Mouse (Mus musculus): Measurements from ENCODE around the gene Rassf3.

Gene Rassf3

DNA sequence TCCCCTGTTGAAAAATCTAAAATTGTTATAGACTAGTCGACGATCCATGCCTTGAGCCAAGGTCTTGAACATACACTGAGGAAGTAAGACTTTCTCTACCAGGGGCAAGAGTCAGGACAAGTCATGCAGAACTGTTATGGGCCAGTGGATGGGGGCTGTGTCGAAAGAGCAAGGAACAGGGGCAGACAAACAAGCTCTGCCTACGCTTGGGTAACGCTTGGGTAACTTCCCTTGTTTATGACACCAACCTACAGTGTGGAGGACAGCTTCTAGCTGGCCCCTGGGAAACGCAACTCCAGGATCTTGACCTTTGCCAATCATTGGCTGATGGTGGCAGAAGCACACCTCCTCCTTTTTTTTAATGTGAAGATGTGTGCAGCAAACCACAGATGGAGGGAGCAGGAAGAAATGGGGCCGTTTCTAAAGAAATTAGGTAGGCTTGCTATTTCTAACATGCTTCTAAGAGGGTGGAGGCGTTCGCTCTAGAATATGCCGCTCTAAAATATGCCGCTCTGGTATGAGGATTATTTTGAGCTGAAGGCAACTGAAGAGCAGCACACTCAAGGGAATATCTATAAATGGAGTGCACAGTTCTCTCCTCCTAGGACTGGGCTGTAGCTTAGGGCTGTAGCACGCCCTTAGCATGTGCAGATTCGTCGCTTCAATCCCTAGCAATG lies 12.6 kb upstream of the Rassf3 start:
- no peak for DNase-seq

DNA sequence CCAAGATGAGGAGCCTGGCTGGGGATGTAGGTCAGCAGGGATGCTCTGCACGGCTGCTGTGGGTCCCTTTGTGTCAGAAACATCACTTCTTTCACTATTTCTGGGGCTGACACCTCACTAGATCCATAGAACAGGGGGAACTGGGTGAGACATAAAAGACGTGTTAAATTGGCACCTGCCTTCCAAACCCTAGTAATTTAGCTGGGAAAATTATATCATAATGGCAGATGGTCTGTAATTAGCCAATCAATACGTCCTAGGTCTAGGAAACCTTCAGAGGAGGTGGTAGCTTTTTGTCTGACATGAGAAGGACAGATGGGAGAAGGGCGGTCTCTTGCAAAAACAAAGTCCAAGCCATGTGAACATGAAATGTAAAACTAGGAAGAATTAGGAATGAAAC lies 11.6 kb upstream of the Rassf3 start:
- DNase-seq, result no peak

GRCm38 (mm10) chr10:121486350-121486749 lies 10.2 kb upstream of the Rassf3 start:
- no peak for DNase-seq

DNA sequence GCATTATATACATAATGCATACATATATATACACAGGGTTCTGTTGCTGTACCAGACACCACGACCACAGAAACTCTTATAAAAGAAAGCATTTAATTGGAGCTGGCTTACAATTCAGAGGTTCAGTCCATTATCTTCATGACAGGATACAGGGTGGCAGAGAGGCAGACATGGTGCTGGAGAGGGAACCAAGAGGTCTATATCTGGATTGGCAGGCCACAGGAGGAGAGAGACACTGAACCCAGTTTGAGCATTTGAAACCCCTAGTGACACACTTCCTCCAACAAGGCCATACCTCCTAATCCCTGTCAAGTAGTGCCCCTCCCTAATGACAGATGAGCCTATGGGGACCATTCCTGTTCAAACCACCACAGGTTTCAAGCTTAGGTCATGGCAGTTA lies 7.2 kb upstream of the Rassf3 start:
- no peak for DNase-seq

DNA sequence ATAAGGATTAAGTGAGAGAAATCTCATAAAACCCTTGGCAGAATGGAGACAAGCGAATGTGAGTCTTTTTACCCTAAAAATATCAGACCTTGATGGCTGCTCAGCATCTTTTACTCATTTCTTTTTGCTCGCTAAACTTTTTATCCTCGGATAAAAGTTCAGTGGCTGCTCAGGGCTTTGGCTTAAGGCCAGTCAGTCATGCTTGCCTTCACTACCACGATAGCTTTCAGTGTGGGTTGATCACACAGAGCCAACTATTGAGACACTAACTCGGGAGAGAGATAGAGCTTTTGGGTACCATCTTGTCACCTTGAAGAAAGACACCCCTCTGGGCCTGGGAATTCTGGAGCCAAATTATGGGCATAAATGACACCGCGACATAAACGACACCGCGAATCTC lies 5.0 kb upstream of the Rassf3 start:
- DNase-seq, result no peak

DNA sequence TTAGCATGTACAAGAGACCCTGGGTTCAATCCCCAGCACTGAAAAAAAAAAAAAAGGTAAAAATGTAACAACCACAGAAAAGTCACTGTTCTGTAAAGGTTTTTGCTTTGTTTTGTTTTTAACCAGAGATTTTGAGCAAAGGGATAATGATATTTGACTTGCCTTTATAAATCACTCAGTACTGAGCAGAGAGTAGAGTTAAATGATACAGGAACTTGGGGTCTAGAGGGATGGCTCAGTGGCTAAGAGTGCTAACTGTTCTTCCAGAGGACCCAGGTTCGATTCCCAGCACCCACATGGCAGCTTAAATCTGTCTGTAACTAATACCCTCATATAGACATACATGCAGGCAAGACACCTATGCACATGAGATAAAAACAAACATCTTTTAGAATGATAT lies 3.8 kb upstream of the Rassf3 start:
- DNase-seq, result no peak

DNA sequence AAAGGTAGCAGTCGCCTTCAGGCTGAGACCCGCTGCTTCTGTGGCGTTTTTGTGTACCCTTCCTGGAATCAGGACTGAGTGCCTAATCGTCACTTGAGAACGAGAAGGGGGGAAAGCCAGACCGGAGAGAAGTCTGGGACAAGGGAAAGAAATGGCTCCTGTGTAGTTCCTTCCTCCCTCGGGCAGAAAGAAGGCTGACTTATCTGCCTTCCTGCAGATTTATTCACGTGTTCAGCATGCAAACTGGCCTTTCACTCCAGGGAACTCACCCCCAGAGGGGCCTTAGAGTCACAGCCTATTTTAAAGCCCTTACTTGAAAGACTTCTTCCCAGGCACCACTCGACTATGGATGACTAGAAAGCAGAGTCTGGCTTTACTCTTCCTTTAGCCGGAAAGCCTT lies 1.3 kb upstream of the Rassf3 start:
- no peak for DNase-seq

DNA sequence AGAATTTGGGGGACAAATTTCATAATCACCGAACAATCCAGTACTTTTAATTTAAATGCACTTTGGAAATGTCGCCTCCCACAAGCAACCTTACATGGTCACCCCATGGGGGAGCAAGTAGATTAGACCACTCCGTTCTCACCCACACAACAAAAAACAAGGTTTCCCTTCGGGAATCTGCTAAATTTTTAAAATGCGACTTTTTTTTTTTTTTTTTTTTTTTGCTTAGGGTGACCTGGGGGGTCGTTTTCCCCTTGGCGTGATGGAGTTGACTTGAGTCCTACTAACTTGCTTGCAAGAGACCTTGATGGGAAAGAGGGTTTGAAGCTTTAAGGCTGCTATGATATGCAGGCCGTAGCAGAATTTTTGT lies 806 bp upstream of the Rassf3 start:
- DNase-seq, result no peak

- peak; percentile 22 for DNase-seq
Observed at GRCm38 (mm10) chr10:121475672-121476146, 438 bp downstream of the Rassf3 start.

GRCm38 (mm10) chr10:121475101-121475671 lies 961 bp downstream of the Rassf3 start:
- no peak for DNase-seq

- DNase-seq, result no peak
Observed at GRCm38 (mm10) chr10:121474288-121474687, 1.9 kb downstream of the Rassf3 start.

GRCm38 (mm10) chr10:121473723-121474215 lies 2.4 kb downstream of the Rassf3 start:
- no peak for DNase-seq

DNA sequence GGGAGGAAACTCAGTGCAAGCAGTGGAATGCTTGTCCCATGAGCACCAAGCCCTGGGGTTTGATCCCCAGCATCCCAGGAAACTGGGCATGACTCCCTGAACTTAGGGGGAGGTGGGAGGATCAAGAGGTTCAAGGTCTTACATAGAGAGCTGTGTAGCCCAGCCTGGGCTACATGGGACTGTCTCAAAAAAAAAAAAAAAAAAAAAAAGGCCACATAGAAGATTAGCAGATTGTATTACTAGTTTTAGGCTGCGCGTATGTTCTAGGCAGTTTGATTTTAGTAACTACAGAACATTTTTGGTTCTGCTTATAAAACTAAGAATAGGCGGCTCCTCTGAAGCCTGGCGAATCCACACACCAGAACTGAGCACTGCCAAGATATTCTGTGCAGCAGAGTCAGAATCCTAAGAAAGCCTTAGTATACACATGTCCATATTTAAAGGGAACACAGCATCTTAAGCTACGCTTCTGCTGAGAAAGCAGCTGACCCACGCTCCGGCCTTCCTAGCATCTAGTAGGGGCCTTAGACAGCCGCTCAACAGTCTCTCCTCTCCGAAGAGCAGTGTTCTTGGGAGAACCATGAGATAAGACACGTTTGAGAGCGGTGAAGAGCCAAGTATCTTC lies 3.4 kb downstream of the Rassf3 start:
- no peak for DNase-seq

DNA sequence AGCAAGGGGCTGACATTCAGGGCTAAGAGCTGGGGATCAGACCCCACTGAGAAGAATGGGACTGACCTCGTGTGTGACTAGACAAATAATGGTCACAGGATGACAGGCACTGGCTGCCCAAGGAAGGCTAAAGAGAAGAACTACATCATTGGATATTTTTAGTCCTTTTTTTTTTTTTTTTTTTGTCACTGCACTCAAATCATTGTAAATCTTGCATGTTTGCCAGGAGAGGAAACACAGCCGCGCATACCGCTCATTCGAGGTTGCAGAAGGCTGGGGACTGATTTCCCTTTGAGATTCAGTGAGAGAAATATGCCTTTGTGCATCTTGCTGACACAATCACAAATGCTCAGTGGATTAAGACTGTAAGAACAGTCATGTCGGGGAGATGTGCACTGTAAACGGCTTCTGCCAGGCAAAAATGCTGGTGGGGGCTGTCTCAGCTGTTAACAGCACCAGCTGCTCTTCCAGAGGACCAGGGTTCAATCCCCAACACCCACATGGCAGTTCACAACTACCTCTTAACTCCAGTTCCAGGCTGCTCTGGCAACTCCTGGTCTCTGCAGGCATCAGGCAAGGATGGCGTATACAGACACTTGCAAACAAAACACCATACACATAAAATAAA lies 4.5 kb downstream of the Rassf3 start:
- DNase-seq, result no peak

GRCm38 (mm10) chr10:121469625-121470024 lies 6.5 kb downstream of the Rassf3 start:
- DNase-seq, result no peak

DNA sequence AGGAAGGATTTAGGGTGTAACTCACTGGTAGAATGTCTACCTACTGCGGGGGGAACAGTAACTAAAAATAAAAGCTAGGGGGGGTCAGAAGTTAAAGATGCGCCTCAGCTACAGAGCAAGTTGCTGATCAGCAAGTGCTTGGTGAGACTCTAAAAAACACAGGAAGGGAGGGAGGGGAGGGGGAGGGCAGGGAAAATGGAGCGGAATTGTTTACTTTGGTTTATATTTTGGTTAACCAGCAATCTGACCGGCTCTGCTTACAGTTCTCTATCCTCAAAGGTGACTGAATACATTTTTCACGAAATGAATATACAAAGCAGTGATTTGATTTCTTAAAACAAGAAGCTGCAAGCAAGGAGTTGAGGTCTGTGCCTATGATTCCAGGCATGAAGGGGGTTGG lies 7.2 kb downstream of the Rassf3 start:
- no peak for DNase-seq

DNA sequence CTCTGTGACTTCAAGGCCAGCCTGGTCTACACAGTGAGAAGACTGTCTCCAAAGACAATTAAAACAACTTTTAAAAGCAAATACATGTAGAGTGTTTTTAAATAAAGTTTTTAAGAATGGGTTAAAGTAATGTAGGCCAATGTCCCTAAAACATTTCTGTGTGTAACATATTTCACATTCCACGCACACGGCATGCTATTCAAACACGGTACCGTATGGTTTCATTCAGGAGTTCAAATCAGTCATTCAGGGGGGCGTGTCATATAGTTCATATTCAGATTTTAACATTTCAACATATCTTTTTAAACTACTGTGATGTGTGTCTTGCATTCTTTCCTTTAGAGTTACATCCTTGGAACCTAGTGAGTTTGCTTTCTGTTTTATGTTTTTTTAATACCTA lies 7.9 kb downstream of the Rassf3 start:
- no peak for DNase-seq

DNA sequence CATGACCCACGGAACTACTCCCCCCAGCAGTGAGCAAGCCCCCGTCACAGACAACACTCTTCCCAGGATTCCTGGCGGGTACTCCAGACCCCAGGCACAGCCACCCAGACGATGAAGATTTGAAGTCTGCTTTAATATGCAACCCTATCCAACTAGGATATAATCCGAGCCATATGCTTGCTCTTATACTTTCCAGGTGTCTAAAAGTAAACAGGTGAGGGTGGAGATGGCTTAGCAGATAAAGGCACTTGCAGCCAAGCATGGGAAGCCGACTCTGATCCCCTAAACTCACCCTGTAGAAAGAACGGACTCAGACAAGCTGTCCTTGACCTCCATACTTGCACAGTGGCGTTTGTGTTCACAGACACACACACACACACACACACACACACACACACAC lies 8.4 kb downstream of the Rassf3 start:
- DNase-seq, result no peak

GRCm38 (mm10) chr10:121467016-121467415 lies 9.1 kb downstream of the Rassf3 start:
- no peak for DNase-seq

DNA sequence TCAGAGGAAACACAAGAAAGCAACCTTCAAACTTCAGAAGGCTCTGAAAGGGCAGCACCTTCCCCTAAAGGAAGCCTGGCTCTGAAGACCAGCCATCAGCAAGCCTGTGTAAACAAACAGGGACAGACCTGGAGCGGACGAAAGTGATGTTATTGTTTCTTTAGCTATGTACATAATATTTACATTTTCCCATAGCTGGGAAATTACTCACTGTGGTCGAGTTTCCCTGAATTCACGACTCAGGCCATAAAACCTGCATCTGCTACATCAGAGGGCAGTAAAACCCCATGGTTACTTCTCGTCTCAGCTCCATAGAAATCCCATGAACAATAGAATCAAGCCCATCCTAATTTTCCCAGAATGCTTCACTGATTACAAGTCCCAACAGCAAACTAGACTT lies 11.1 kb downstream of the Rassf3 start:
- no peak for DNase-seq

- DNase-seq, result no peak
Observed at GRCm38 (mm10) chr10:121462162-121462881, 13.8 kb downstream of the Rassf3 start.

DNA sequence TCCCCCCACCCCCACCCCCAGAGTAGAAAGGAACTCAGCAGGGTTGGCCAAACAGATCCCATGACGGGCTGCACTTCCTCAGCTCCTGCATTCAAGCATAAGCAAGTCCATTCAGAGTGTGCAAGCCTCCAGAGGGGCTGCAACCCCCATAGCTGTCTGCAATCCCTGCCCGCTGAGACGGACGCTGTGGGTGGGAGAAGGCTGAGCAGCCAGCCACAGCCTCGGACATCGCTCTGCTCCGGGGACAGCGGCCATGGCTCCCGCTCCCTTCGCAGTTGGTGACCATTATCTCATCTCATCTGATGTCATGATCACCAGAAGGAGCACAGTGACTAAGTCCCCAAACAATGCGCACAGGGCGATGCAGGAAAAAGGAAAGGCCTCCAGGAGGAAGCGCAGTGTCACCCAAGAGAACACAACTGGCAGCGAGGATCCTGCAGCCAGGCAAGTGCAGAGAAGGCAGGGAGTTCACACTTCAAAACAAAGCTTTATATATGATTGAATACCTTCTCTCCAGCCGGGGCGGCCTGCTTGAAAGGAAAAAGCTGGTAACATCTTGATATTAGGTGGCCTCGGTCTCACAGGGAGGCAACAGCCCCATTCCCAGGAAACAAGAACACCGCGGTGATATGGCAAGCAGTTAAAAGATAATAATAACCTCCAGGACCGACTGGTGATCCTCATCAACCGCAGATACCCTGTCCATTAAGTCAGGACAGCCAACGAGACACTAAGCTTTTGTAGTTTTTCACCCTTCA lies 14.6 kb downstream of the Rassf3 start:
- DNase-seq, result peak; percentile 51
